Mouse (Mus musculus) thymus, postnatal 10 days (tissue): ENCODE results near the gene G6pc3.
A peak's percentile ranks its signal among the peaks of the same experiment; 100 is the strongest.

ENCODE experiments used
- DNase-seq, 2 experiments: peaks; one replicate each; pipeline ENCODE4 v3.0.0; 2021; ENCODE audit warnings: low spot score in 2 of 2

G6pc3 gene

DNA sequence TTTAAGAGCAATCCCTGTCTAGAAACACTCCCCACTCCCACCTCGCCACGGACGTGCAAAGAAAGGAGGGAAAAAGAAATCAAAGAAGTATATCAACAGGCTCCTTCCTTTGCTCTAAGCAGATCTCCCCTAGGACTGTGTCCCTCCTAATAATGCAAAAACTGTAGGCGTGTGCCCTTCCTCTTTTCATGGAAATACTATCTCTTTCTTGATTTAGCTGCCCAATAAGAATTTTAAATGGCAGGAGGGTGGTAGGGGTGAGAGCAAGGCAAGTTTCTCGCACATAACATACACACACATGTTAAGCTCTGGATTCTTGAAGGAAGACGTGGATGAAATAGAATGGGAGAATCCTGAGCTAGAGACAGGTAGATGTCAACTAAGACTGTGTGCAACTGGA is 440 bp upstream of the G6pc3 start:
- no peak for DNase-seq

- no peak for DNase-seq
Observed at GRCm38 (mm10) chr11:102190848-102191247, 1.4 kb downstream of the G6pc3 start.

GRCm38 (mm10) chr11:102193657-102194440 is 4.4 kb downstream of the G6pc3 start:
- DNase-seq: no peak

- DNase-seq: no peak
Observed at GRCm38 (mm10) chr11:102196018-102196797, 6.8 kb downstream of the G6pc3 start.

DNA sequence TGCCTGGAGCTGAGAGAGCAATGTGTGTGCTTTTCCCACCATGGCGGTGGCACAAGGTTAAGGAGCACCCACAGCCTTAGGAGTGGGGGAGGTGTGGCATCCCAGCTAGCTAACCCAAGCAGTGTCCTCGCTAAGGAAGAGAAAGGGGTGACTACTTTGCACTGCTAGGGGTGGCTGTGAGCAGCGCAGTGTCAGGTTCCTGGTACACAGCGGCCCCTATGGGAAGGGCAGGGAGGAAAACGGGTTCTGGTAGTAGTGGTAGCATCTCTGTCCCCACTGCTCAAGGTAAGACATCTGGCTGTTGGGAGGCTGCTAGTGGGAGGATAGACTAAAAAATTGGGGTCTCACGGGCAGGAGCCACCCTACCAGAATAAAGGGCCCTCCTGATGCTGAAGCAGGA is 8.8 kb downstream of the G6pc3 start:
- no peak for DNase-seq

DNA sequence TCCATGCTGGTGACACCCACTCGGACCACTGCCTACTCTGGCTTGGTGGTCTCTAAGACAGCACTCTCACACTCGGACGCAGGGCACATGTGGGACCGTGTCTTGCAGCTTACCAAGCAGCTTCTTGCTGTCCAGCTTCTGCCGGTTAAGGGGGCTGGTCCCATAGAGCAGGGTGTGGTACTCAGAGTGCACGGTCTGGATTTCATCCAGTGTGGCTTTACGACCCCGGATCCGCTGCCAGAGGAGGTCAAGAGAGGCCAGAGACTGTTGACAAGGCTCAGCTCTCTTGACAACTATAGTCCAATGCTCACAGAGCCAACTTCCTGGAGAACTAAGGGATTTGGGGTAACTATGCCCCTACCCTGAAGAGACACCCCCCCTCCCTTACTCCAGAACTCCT is 10.4 kb downstream of the G6pc3 start:
- DNase-seq: no peak

DNA sequence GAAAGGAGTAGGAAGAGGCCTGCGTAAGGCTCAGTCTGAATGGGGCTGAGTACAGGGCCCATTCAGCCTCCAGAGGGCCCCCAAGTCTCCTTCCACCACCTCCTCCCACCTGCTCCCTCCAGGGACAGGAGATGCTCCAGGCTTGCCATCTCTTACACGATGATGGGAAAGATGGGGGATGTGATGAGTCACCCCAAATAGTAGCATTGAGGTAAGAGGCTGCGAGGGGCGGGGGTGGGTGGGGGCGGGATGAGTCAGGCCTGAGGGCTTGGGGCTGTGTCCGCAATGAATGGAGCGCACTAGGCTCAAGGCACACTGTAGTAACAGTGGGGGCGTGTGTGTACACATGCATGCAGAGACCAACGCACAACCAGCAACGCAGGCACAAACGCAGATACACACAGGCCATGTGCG is 12.0 kb downstream of the G6pc3 start:
- DNase-seq: no peak

- no peak for DNase-seq
Observed at GRCm38 (mm10) chr11:102206481-102206880, 17.1 kb downstream of the G6pc3 start.

- no peak for DNase-seq
Observed at GRCm38 (mm10) chr11:102207825-102208777, 18.7 kb downstream of the G6pc3 start.

DNA sequence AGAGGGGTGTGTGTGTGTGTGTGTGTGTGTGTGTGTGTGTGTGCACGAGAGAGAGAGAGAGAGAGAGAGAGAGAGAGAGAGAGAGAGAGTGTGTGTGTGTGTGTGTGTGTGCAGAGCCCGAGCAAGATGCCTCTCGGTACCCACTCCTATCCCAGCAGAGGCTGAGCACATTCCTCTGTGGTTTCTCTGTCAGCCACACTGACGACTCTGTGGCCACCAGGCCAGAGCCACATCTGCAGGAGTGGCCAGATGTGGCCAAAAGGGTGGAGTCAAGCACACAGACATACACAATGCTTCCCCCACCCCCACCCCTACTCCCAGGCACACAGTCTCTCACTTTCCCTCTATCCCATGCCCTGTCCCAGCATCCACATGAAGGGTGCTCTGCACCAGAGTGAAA is 19.4 kb downstream of the G6pc3 start:
- DNase-seq: no peak

GRCm38 (mm10) chr11:102209742-102210141 is 20.3 kb downstream of the G6pc3 start:
- DNase-seq: peak in 1 of 2 experiments; percentile 38

DNA sequence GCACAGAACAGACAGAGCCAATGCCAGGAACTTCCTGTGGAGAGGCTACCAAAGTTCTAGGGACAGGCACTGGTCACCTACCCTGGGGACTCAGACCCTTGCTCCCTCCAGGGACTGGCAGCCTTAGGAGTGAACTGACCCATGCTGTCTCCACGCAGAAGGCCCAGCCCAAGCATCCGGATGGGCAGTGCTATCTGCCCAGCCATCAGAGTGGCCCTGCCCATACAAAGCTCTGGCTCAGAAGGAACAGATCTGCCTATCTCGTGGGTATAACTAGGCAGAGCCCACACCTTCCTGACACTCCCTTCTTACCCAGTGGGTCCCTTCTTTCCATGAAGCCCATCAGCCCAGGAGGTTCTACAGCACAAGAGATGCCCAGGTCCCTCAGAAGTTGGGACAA is 20.8 kb downstream of the G6pc3 start:
- no peak for DNase-seq

GRCm38 (mm10) chr11:102211011-102211410 is 21.6 kb downstream of the G6pc3 start:
- no peak for DNase-seq

DNA sequence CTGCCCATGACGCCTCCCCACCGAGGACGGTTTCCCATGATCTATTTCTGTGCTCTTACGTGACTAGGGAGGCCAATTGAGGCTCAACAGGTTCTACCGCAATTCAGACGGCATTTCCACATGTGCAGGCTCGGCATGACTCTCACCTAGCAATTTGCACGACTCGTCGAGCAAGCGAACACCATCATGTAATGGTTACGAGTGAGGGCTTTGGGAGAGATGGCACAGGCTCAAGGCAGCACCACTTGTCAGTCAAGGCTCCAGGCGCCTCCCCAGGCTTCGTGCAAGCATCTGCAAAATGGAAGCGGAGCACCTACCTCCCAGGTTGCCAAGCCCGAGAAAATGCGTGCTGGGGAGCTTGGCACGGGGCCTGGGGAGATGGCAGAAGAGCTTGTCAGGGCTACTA is 22.5 kb downstream of the G6pc3 start:
- DNase-seq: no peak

DNA sequence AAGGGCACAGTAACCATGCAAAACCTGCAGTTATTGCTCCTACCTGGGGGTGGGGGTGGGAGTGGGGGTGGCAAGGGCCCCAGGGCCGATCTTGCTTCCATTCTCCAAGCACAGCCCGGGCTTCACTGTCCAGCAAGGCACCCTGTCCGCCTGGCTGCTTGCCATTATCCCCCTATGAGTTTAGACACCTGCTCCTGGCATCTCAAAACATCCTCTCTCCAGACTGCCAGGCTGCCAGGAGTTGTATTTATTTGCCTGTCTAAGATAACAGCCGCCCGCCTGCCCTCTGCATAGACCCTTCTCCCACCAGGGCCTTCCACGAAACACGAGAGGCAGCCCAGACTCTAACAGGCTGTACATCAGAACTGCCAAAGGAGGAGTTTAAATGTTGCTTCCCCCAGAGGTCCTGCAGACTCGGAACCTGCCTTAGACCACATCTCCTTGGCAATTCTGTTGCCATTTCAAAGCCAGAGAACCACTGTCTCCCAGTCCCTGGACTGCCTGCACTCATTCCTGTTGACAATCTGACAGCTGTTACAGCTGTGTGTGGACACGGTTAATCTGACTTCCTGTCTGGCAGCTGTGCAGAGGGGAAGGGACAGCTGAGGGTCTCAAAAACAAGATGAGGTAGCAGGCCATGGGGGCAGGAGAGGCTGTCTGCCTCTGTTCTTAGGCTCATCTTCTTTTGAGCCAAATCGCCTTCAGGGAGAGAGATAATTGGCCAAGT is 25.2 kb downstream of the G6pc3 start:
- no peak for DNase-seq

GRCm38 (mm10) chr11:102215511-102215910 is 26.1 kb downstream of the G6pc3 start:
- no peak for DNase-seq

DNA sequence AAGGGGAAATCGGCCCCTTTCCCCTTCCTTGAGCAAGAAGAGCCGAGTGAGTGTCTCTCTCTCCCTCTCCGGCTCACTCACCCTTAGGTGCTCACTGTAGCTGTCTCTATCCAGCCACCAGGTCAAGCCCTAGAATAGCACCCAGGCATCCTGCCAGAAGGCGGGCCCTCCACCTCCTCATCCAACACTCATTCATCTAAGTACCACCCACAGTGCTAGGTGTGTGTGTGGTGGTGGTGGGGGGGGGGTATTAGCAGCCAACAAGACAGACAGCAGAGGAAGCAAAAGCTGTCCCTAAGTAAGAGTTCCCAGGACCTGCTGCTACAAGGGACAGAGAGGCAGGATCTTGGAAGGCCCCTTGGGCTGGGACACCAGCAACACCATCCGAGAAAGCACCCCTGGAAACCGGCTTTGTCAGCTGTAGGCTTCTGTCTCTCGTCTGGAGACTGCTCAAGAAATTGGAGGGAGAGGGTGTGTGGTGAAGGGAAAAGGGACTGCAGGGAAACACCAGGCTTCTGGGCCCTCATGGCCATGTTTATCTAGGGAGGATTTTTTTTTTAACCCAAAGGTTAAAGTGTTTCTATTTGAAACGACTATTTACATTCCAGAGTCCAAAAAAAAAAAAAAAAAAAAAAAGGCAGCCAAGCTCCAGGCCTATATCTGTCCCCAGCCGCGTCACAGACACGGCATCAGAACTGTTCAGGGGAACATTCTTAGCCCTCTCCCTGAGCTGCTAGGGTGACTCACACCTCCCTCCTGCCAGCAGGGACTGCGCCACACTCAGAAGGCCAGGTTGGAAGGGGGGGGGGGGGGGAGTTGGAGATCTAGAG is 26.9 kb downstream of the G6pc3 start:
- no peak for DNase-seq

DNA sequence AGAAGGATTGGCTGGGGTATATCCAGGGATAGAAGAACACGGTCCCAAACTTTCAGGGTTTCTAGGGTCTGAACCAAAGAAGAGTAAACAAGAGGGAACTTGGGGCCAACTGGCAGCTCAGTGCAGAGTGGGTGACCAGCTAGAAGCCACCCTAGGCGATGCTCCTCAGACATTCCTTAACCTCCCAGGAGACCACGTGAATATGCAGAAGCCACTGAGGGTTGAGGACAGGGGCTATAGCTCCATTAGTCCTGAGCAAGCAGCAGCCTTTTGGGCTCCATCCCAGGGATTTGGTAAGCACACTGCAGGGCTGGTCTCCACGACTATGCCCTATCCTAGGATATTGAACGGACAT is 27.4 kb downstream of the G6pc3 start:
- DNase-seq: no peak

- no peak for DNase-seq
Observed at GRCm38 (mm10) chr11:102217396-102217795, 28.0 kb downstream of the G6pc3 start.

- no peak for DNase-seq
Observed at GRCm38 (mm10) chr11:102217876-102218430, 28.5 kb downstream of the G6pc3 start.
